Mouse (Mus musculus) liver, embryonic 14.5 days (tissue): Measurements from ENCODE around the gene Tdrd7.
A peak's percentile ranks its signal among the peaks of the same experiment; 100 is the strongest.

Source experiments
- CTCF ChIP-seq: IDR thresholded peaks from 2 replicates; pipeline ENCODE4 v1.5.1; 2016; ENCODE audit warnings: antibody characterized with exemption, low read depth, control low read depth
- EP300 ChIP-seq: IDR thresholded peaks from 2 replicates; pipeline ENCODE4 v1.6.1; 2016; ENCODE audit warnings: antibody characterized with exemption, low read depth

DNA sequence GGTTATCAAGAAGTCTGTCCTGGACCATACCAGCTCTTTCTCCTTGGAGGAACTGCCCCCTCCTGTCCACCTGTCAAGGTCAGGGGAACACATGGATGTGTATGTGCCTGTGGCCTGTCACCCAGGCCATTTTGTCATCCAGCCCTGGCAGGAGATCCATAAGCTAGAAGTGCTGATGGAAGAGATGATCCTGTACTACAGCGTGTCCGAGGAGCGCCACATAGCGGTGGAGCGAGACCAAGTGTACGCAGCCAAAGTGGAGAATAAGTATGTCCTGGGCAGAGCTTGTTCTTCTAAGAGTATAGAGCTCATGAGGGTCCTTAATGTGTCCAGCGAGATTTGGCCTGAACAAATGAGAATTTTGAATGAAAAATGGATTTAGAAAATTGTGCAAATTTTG is 60.8 kb downstream of the Tdrd7 start:
- TF ChIP-seq EP300 (no peak), CTCF (peak; percentile 86)
